Mouse (Mus musculus): ENCODE results near the gene Slc43a1.

Gene Slc43a1

DNA sequence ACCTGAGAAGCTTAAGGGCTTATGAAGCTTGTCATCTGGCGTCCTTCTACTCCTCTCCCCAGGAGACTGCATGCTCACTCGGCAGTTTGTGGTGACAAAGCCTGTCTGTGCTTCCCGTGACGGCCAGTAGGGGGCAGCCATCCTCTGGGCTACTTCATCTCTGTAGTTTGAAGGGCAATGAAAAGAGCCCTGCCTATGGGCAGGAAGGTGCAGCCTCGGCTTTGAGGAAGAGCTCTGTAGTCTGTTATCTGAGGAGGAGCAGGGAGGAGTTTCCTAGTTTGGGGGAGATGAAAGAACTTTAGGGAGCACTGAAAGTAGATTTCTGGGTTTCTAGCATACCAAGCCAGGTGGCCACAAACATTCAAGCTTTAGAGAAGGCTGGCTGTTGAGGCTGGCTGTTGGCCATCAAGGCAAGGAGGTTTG lies 29.9 kb downstream of the Slc43a1 start:
- DNase-seq (ENCODE audit: low spot score in 2 of 2) = peak; percentile 68 to 73

- no peak for DNase-seq (ENCODE audit: low spot score in 2 of 2)
Observed at GRCm38 (mm10) chr2:84868977-84869376, 30.3 kb downstream of the Slc43a1 start.

DNA sequence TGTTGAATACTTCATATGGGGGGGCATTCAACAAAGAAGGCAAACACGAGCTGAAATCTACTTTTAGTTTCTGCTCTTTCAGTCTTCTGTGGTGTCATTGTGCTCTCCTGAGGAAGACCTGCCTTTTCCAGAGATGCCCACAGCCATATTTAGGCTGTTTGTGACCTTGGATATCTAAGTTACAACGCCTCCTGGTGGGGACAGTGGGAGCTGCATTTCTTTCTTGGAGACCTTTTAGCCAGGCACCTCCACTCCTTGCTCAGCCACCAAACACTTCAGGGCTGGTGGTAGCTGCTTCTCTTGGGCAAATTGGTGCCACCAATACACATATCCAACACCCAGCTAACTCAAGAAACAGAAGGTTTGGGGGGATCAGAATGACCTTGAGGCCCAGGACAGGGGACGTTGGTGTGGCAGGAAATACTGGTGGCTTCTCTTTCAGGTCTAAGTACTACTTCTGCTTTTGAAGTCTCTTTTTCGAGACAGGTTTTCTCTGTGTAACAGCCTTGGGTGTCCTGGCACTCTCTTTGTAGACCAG lies 32.0 kb downstream of the Slc43a1 start:
- no peak for DNase-seq (ENCODE audit: low spot score in 2 of 2)

GRCm38 (mm10) chr2:84872105-84872716 lies 33.6 kb downstream of the Slc43a1 start:
- no peak for DNase-seq (ENCODE audit: low spot score in 2 of 2)

GRCm38 (mm10) chr2:84875842-84876241 lies 37.2 kb downstream of the Slc43a1 start:
- DNase-seq (ENCODE audit: low spot score in 2 of 2) = no peak

DNA sequence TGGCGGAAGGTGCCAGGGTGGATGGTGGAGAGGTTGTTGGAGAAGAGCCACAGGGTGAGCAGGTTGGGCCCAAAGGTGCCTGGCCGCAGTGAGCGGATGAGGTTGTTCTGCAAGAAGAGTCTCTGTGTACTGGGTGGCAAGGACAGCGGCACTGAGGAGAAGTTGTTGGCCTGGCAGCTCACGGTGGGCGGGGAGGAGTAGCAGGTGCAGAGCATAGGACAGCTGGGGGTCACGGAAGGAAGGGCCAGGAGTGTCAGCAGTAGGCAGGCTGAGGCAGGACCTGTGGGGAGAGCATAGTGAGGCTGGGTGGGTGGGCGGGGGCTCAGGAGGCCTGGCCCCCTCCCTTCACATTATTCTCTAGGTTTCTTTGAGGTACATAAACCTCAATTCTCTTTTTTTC lies 41.9 kb downstream of the Slc43a1 start:
- peak in 1 of 2 experiments; percentile 48 for DNase-seq (ENCODE audit: low spot score in 2 of 2)

DNA sequence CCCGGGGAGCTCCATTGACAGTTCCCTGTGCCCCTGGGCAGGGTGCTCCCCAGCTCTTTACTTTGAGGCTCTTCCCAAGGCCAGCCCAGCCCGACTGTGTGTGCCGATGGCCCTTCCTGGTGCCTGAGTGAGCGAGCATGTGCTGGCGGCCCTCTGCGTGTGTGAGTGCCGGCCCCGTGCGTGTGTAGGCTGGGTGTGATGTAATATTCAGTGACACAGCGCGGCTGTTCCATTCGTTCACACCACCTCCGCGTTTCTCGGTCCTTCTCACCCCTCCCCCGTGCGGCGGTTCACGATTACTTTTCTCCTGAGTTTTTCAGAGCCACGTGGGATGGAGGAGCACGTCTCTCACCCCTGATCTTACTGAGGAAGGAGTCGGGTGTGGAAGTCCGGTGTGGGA lies 44.0 kb downstream of the Slc43a1 start:
- no peak for DNase-seq (ENCODE audit: low spot score in 2 of 2)

DNA sequence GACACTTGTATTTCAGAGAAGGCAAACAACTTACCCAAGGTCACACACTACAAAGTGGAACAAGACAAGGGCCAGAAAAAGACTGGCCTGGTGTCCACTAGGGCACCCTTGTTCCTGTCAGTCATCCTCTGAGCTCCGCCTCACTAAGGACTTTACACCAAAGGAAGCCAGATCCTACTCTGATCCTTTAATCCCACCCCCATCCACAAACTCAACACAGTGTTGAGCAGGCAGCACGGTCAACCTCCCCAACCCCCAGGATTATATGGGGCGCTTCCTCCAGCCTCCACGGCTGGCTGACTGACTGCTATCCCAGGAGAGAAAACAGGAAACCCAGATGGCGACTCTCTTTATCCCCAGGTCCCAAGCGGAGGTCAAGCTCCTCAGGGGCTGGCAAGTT lies 44.4 kb downstream of the Slc43a1 start:
- DNase-seq (ENCODE audit: low spot score in 2 of 2) = no peak

DNA sequence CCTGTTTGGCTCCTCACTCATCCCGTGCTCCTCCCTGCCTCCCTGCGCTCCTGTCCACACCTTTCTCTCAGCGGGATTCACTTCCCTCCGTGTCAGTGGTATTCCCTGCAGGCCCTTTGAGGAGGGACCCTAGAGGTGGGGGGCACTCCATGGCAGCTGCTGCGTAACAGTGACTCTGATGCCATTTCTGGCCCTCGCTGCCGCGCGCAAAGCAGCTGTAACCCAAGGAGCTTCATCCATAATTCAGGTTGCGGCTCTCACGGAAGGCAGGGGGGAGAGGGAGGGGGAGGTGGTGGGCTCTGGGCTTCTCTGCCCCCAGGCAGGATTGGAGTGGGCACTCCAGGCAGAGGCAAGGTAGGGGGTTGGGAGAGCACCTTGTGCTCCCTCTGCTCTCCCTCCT lies 44.9 kb downstream of the Slc43a1 start:
- no peak for DNase-seq (ENCODE audit: low spot score in 2 of 2)

- DNase-seq (ENCODE audit: low spot score in 2 of 2) = no peak
Observed at GRCm38 (mm10) chr2:84883942-84884341, 45.3 kb downstream of the Slc43a1 start.

DNA sequence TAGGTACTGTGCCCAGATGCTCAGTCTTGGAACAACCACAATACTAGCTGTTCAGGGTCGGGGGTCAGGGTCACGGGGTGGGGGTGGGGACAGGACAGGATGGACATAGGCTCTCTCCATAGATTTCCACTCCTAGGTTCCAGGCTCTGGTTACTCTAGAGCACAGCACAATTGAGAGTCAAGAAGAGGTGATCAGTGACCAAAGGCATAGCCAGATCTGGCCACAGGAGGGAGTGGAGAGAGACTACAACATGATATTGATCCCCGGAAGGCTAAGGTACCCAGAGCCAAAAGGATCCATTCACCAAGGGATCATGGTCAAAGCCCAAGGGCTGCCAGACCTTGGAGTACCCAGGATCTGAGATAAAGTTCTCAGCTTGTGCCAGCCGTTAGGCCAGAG lies 46.0 kb downstream of the Slc43a1 start:
- DNase-seq (ENCODE audit: low spot score in 2 of 2) = no peak

DNA sequence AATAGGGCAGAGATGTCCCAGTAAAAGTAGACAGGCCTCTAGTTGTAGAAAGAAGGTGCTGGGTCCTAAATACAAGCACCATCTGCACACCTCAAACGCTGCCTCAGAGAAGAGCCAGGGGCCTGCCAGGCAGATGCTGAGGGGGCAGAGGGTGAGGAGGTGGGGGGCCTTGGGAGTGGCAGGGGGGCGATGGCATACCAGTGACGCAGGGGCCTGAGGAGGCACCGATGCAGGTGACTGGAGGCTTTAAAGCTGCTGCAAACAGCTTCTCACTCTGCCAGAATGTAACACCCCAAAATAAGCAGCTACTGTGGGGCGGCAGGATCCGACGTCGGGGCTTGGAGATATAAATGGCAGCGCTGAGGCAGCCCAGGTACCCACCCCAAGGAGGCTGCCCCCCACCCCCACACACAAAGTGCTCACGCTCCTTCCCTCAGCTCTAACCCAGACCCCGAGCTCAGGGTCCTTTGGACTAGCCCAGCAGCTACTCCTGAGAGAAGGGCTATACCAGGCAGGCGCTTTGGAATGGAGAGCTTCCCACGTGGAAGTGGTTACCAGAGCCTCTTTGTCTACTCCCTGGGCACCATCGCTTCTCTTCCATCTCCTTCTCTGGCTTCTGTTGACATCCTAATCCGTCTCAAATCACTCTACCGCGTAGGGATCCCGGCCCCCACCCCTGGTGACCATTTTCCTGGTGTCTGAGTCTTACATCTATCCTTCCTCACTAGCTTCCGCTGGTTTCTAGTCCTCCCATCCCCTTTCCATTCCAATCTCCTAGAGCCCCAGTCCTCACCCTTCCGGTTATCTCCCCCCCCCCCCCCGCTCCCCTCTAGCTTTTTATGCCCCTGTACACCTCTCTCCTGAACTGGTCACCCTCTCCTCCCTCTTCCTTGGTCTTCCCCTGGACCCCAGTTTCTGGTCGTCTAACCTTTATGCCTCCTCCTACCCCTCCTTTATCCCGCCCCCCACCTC lies 46.7 kb downstream of the Slc43a1 start:
- no peak for DNase-seq (ENCODE audit: low spot score in 2 of 2)

- no peak for DNase-seq (ENCODE audit: low spot score in 2 of 2)
Observed at GRCm38 (mm10) chr2:84886234-84886731, 47.6 kb downstream of the Slc43a1 start, which contains the start of gene Rtn4rl2. TSS of gene Rtn4rl2 (minus strand) at chr2:84886710.

DNA sequence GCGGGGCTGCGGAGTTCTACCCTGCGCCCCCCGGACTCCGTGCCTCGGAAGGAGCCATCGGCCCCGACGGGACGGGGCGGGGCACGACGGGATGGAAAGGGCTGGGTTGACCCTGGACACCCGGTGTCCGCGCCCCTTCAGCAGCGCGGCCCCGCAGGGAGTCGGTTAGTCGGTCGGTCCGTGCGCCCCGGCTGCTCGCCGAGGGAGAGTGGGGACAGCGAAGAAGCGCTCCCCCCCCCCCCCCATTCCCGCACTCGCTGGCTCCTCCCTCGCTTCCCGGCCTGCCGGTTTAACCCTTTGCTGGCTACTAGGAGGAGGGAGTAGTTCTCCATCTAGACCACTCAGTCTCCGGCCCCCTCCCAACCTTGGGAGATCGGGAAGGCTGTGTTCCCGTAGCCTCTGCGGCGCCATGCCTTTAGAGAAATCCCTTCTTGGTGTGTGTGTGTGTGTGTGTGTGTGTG lies 48.2 kb downstream of the Slc43a1 start:
- no peak for DNase-seq (ENCODE audit: low spot score in 2 of 2)

DNA sequence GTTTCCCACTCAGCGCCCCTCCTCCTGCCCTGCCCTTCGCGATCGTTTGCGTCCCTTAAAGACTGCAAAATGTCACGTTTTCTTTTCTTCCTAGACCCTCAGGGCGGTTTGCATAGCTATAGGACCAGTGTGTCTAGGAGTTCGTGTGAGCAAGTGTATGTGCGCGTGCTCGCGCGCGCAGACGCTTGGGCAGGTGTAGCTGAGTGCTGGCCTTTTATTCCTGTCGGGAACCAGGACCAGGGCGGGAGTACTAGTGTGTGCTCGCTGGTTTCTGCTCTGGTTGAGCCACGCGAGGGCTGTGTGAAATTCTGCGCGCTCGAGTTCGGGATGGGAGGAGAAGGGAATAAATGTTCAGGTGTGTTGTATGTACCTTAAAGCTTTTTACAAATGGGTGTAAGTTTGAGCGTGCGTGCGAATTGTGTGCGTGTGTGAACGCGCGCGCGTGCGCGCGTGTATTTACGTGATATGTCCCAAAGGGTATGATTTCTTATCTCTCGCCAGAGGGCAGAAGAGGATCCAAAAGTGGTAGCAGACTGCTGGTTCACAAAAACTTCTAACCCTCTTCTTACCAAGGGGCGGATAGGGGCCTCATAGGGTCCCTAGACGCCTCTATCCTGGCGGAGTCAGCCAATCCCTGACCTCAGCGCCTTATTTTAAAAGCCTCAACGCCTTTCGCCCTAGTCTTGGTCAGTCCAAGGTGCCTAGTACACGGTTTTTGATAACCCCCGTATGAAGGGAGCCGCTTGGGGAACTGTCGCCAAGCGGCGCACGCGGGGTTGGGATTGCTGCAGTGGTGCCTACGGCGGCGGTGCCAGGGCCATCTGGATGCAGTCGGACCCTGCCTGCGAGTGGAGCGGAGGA lies 49.0 kb downstream of the Slc43a1 start:
- peak in 1 of 2 experiments; percentile 45 for DNase-seq (ENCODE audit: low spot score in 2 of 2)

- peak; percentile 64 to 68 for DNase-seq (ENCODE audit: low spot score in 2 of 2)
Observed at GRCm38 (mm10) chr2:84888657-84889315, 50.1 kb downstream of the Slc43a1 start.

- DNase-seq (ENCODE audit: low spot score in 2 of 2) = no peak
Observed at GRCm38 (mm10) chr2:84889316-84890044, 50.8 kb downstream of the Slc43a1 start.

GRCm38 (mm10) chr2:84890045-84890340 lies 51.3 kb downstream of the Slc43a1 start:
- peak; percentile 63 to 71 for DNase-seq (ENCODE audit: low spot score in 2 of 2)

- no peak for DNase-seq (ENCODE audit: low spot score in 2 of 2)
Observed at GRCm38 (mm10) chr2:84893359-84893758, 54.7 kb downstream of the Slc43a1 start.

DNA sequence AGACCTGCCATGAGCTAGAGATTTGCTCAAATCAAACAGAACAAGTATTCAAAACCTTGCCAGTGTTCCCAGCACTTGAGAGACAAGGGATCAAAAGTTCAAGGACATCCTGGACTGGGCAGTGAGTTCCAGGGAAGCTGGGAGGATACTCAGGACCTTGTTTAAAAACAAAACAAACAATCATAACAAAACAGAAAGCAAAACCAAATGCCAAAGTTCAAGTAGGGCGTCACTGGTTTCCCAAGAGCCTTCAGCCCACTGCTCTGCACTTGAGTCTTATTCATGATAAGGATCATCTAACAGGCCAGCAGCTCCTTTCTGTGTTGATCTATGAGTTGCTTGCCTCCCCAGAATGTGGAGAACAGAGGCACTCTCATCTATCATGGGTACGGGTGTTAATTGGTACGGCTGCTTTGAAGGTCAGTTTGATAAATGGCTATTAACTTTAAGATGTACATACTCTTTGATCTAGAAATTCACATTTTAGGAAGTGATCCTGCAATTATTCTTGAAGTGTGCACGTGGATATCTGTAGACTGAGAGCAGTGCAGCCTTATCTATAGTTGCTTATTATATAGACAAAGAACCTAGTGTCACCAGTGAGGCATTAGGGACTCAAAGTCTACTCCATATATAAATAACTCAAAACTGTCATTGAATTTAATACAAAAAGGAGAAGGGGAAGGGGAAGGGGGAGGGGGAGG lies 57.0 kb downstream of the Slc43a1 start:
- DNase-seq (ENCODE audit: low spot score in 2 of 2) = no peak
